Mouse (Mus musculus): ENCODE results near the gene Nck2. TPM values are rescaled to one million over a fixed set of nuclear protein-coding genes. Genes with fewer than 3 reads are reported as not detected.

Nck2 gene
- total RNA-seq, 4 experiments from 2014 or later: 26.7 to 37.1 (median 29.9) TPM

GRCm38 (mm10) chr1:43433853-43434252 lies 10.5 kb upstream of the Nck2 start:
- no peak for DNase-seq

GRCm38 (mm10) chr1:43436554-43436953 lies 7.8 kb upstream of the Nck2 start:
- DNase-seq: no peak

GRCm38 (mm10) chr1:43439261-43439660 lies 5.1 kb upstream of the Nck2 start:
- DNase-seq: no peak

- DNase-seq: no peak
These were observed 1.8 kb upstream of the Nck2 start for GRCm38 (mm10) chr1:43442568-43442967.

- peak; percentile 68 for DNase-seq
These were observed 1.1 kb downstream of the Nck2 start for GRCm38 (mm10) chr1:43445170-43446088.

- peak; percentile 43 for DNase-seq
These were observed 1.7 kb downstream of the Nck2 start for GRCm38 (mm10) chr1:43446089-43446533.

GRCm38 (mm10) chr1:43446731-43447601 lies 2.6 kb downstream of the Nck2 start:
- peak; percentile 62 for DNase-seq

GRCm38 (mm10) chr1:43447602-43448287 lies 3.4 kb downstream of the Nck2 start:
- no peak for DNase-seq

- DNase-seq: no peak
These were observed 6.4 kb downstream of the Nck2 start for GRCm38 (mm10) chr1:43450811-43451210.

GRCm38 (mm10) chr1:43453683-43454082 lies 9.3 kb downstream of the Nck2 start:
- no peak for DNase-seq

- DNase-seq: no peak
These were observed 10.4 kb downstream of the Nck2 start for GRCm38 (mm10) chr1:43454741-43455140.

GRCm38 (mm10) chr1:43455196-43455595 lies 10.8 kb downstream of the Nck2 start:
- no peak for DNase-seq

GRCm38 (mm10) chr1:43457012-43457766 lies 12.8 kb downstream of the Nck2 start:
- no peak for DNase-seq

- no peak for DNase-seq
These were observed 16.1 kb downstream of the Nck2 start for GRCm38 (mm10) chr1:43460468-43460867.

GRCm38 (mm10) chr1:43462666-43463065 lies 18.3 kb downstream of the Nck2 start:
- no peak for DNase-seq

GRCm38 (mm10) chr1:43463941-43464682 lies 19.7 kb downstream of the Nck2 start:
- DNase-seq: no peak

GRCm38 (mm10) chr1:43464976-43465375 lies 20.6 kb downstream of the Nck2 start:
- no peak for DNase-seq

GRCm38 (mm10) chr1:43465957-43466624 lies 21.7 kb downstream of the Nck2 start:
- DNase-seq: no peak

- peak; percentile 57 for DNase-seq
These were observed 23.3 kb downstream of the Nck2 start for GRCm38 (mm10) chr1:43467656-43468055.

GRCm38 (mm10) chr1:43468207-43468606 lies 23.8 kb downstream of the Nck2 start:
- DNase-seq: no peak

All from adrenal gland, adult 8-10 months (tissue).